Mouse (Mus musculus): ENCODE measurements at regions not wholly inside any gene's neighbourhood (a gene's known extent, or its start where the extent isn't known, plus 50 kb on each side); places are given as distances from the start of the nearest gene placed in this dataset.

- H3K4me3 ChIP-seq = no peak overlapping the region
- H3K9me3 ChIP-seq (replicated peaks) = no peaks in the 10 kb centered on the region
- peak; percentile 31; the same call in 1 of the 2 replicates for ATAC-seq
- peak overlapping the region; percentile 1; the same call in 1 of the 2 replicates for H3K4me2 ChIP-seq
- WGBS = 40% methylated on average over 16 of the region's 16 CpGs
- H3K27me3 ChIP-seq = no peaks in the 10 kb centered on the region
- H3K4me1 ChIP-seq = peaks cover 17% of the 10 kb centered on the region
- H3K9ac ChIP-seq = peak overlapping the region; percentile 37; the same call in 1 of the 2 replicates
- H3K36me3 ChIP-seq (ENCODE audit: poor library complexity, severe bottlenecking) = no peaks in the 10 kb centered on the region
- 0 out of 2 replicates have a peak overlapping the region, but pooled peaks have one; percentile 10 for H3K27ac ChIP-seq
Observed at GRCm38 (mm10) chr2:174848981-174849681, 88.7 kb downstream of the Edn3 start.

GRCm38 (mm10) chr2:174850860-174851259, 90.4 kb downstream of the Edn3 start:
- no peak overlapping the region for H3K27ac ChIP-seq
- no peak overlapping the region for H3K4me3 ChIP-seq
- peaks cover 17% of the 10 kb centered on the region for H3K4me1 ChIP-seq
- no peak overlapping the region for H3K4me2 ChIP-seq
- no peak for ATAC-seq
- no peak overlapping the region for H3K9ac ChIP-seq
- H3K27me3 ChIP-seq = no peaks in the 10 kb centered on the region
- no peaks in the 10 kb centered on the region for H3K36me3 ChIP-seq (ENCODE audit: poor library complexity, severe bottlenecking)
- H3K9me3 ChIP-seq (replicated peaks) = no peaks in the 10 kb centered on the region
- WGBS = 73% methylated on average over 16 of the region's 16 CpGs

- no peak overlapping the region for H3K9ac ChIP-seq
- no peaks in the 10 kb centered on the region for H3K9me3 ChIP-seq (replicated peaks)
- no peaks in the 10 kb centered on the region for H3K36me3 ChIP-seq (ENCODE audit: poor library complexity, severe bottlenecking)
- no peak overlapping the region for H3K4me2 ChIP-seq
- peaks cover 17% of the 10 kb centered on the region for H3K4me1 ChIP-seq
- no peaks in the 10 kb centered on the region for H3K27me3 ChIP-seq
- WGBS = 18% methylated on average over 22 of the region's 22 CpGs
- ATAC-seq = peak; percentile 76
- H3K4me3 ChIP-seq = no peak overlapping the region
- no peak overlapping the region for H3K27ac ChIP-seq
Observed at GRCm38 (mm10) chr2:174851525-174852330, 91.3 kb downstream of the Edn3 start.

- no peak overlapping the region for H3K4me3 ChIP-seq
- no peaks in the 10 kb centered on the region for H3K9me3 ChIP-seq (replicated peaks)
- no peak for ATAC-seq
- no peak overlapping the region for H3K27ac ChIP-seq
- H3K27me3 ChIP-seq = no peaks in the 10 kb centered on the region
- H3K9ac ChIP-seq = no peak overlapping the region
- no peak overlapping the region for H3K4me2 ChIP-seq
- H3K36me3 ChIP-seq (ENCODE audit: poor library complexity, severe bottlenecking) = no peaks in the 10 kb centered on the region
- WGBS = 90% methylated on average over 8 of the region's 8 CpGs
- peaks cover 24% of the 10 kb centered on the region for H3K4me1 ChIP-seq
Observed at GRCm38 (mm10) chr2:174853786-174854185, 93.4 kb downstream of the Edn3 start.

GRCm38 (mm10) chr2:174855548-174855947, 95.1 kb downstream of the Edn3 start:
- Histone ChIP-seq H3K4me2 (no peak overlapping the region), H3K36me3 (ENCODE audit: poor library complexity, severe bottlenecking) (no peaks in the 10 kb centered on the region), H3K4me3 (no peak overlapping the region), H3K4me1 (peaks cover 15% of the 10 kb centered on the region), H3K27me3 (no peaks in the 10 kb centered on the region), H3K27ac (no peak overlapping the region), H3K9ac (no peak overlapping the region), H3K9me3 (replicated peaks) (no peaks in the 10 kb centered on the region)
- 86% methylated on average over 8 of the region's 8 CpGs for WGBS
- no peak for ATAC-seq

- Histone ChIP-seq H3K36me3 (ENCODE audit: poor library complexity, severe bottlenecking) (no peaks in the 10 kb centered on the region), H3K4me2 (no peak overlapping the region), H3K9me3 (replicated peaks) (no peaks in the 10 kb centered on the region), H3K4me3 (no peak overlapping the region), H3K9ac (no peak overlapping the region), H3K27ac (no peak overlapping the region), H3K27me3 (no peaks in the 10 kb centered on the region), H3K4me1 (peaks cover 15% of the 10 kb centered on the region)
- no peak for ATAC-seq
- 94% methylated on average over 5 of the region's 5 CpGs for WGBS
Observed at GRCm38 (mm10) chr2:174856135-174856534, 95.7 kb downstream of the Edn3 start.

GRCm38 (mm10) chr2:174858011-174858834, 97.8 kb downstream of the Edn3 start:
- H3K4me1 ChIP-seq = peaks cover 15% of the 10 kb centered on the region
- 14% methylated on average over 15 of the region's 15 CpGs for WGBS

GRCm38 (mm10) chr2:174858835-174859215, 98.4 kb downstream of the Edn3 start:
- Histone ChIP-seq H3K4me1 (peaks cover 15% of the 10 kb centered on the region), H3K4me2 (no peak overlapping the region), H3K27me3 (no peaks in the 10 kb centered on the region), H3K36me3 (ENCODE audit: poor library complexity, severe bottlenecking) (no peaks in the 10 kb centered on the region), H3K9ac (0 out of 2 replicates have a peak overlapping the region, but pooled peaks have one; percentile 26), H3K27ac (peak overlapping the region; percentile 67), H3K4me3 (no peak overlapping the region), H3K9me3 (replicated peaks) (no peaks in the 10 kb centered on the region)
- 0% methylated on average over 2 of the region's 2 CpGs for WGBS
- peak; percentile 60 for ATAC-seq

More at GRCm38 (mm10) chr2:174858011-174858834, 97.8 kb downstream of the Edn3 start:
- H3K4me2 ChIP-seq = no peak overlapping the region
- no peaks in the 10 kb centered on the region for H3K36me3 ChIP-seq (ENCODE audit: poor library complexity, severe bottlenecking)
- no peaks in the 10 kb centered on the region for H3K9me3 ChIP-seq (replicated peaks)
- 0 out of 2 replicates have a peak overlapping the region, but pooled peaks have one; percentile 26 for H3K9ac ChIP-seq
- ATAC-seq = peak; percentile 77
- H3K4me3 ChIP-seq = no peak overlapping the region
- no peaks in the 10 kb centered on the region for H3K27me3 ChIP-seq
- H3K27ac ChIP-seq = peak overlapping the region; percentile 67

GRCm38 (mm10) chr2:174859533-174859932, 99.1 kb downstream of the Edn3 start:
- Histone ChIP-seq H3K36me3 (ENCODE audit: poor library complexity, severe bottlenecking) (no peaks in the 10 kb centered on the region), H3K4me2 (no peak overlapping the region), H3K27me3 (no peaks in the 10 kb centered on the region), H3K4me3 (no peak overlapping the region), H3K9me3 (replicated peaks) (no peaks in the 10 kb centered on the region), H3K9ac (no peak overlapping the region), H3K27ac (peak overlapping the region; percentile 67), H3K4me1 (peaks cover 15% of the 10 kb centered on the region)
- 32% methylated on average over 7 of the region's 7 CpGs for WGBS
- no peak; the same call in 1 of the 2 replicates for ATAC-seq

- Histone ChIP-seq H3K9me3 (replicated peaks) (no peaks in the 10 kb centered on the region), H3K27ac (no peak overlapping the region), H3K9ac (no peak overlapping the region), H3K36me3 (ENCODE audit: poor library complexity, severe bottlenecking) (no peaks in the 10 kb centered on the region), H3K27me3 (no peaks in the 10 kb centered on the region), H3K4me2 (no peak overlapping the region), H3K4me1 (no peaks in the 10 kb centered on the region; the same call in 1 of the 2 replicates), H3K4me3 (no peak overlapping the region)
- WGBS = 84% methylated on average over 3 of the region's 3 CpGs
- no peak for ATAC-seq
Observed at GRCm38 (mm10) chr2:174864657-174865056, 104.2 kb downstream of the Edn3 start.

- no peaks in the 10 kb centered on the region for H3K36me3 ChIP-seq (ENCODE audit: poor library complexity, severe bottlenecking)
- no peak overlapping the region for H3K4me2 ChIP-seq
- no peak overlapping the region for H3K27ac ChIP-seq
- no peak overlapping the region for H3K4me3 ChIP-seq
- no peaks in the 10 kb centered on the region for H3K27me3 ChIP-seq
- 96% methylated on average over 8 of the region's 8 CpGs for WGBS
- H3K4me1 ChIP-seq = no peaks in the 10 kb centered on the region
- H3K9me3 ChIP-seq (replicated peaks) = no peaks in the 10 kb centered on the region
- no peak overlapping the region for H3K9ac ChIP-seq
- ATAC-seq = no peak
Observed at GRCm38 (mm10) chr2:174866546-174866945, 106.1 kb downstream of the Edn3 start.
